Mouse (Mus musculus) hindbrain, embryonic 16.5 days (tissue): ENCODE results near the gene Tnfsf18. TPM values are rescaled to one million over a fixed set of nuclear protein-coding genes. Genes with fewer than 3 reads are reported as not detected.

Experiments
- ATAC-seq: fragments of 200-750 bp; cut with Nextera tagmentation; 2 replicates; pipeline ENCODE4 v1.8.0; 2017; ENCODE audit warnings: moderate TSS enrichment, moderate library complexity
- H3K27ac ChIP-seq: fragments of 300-500 bp; sonication (generic); 2 replicates; pipeline ENCODE4 v1.5.1; 2014; ENCODE audit warnings: low read depth, mild to moderate bottlenecking, control low read depth, low read length, moderate library complexity
- H3K27me3 ChIP-seq: fragments of 300-500 bp; sonication (generic); replicated peaks from 2 replicates; pipeline ENCODE4 v1.6.1; 2014; ENCODE audit warnings: low read length; ENCODE audit not compliant: control insufficient read depth, insufficient read depth
- H3K36me3 ChIP-seq: fragments of 300-500 bp; sonication (generic); 2 replicates; pipeline ENCODE4 v1.6.1; 2014; ENCODE audit warnings: mild to moderate bottlenecking, low read length, moderate library complexity, mixed read lengths; ENCODE audit not compliant: control insufficient read depth, insufficient read depth
- H3K4me1 ChIP-seq: fragments of 300-500 bp; sonication (generic); 2 replicates; pipeline ENCODE4 v1.6.1; 2014; ENCODE audit warnings: low read depth, low read length; ENCODE audit not compliant: control insufficient read depth, insufficient read depth
- H3K4me2 ChIP-seq: fragments of 300-500 bp; sonication (generic); 2 replicates; pipeline ENCODE4 v1.6.1; 2014; ENCODE audit warnings: mild to moderate bottlenecking, low read length, control low read depth, moderate library complexity
- H3K4me3 ChIP-seq: fragments of 300-500 bp; sonication (generic); 2 replicates; pipeline ENCODE4 v1.5.1; 2014; ENCODE audit warnings: mild to moderate bottlenecking, low read length, control low read depth, moderate library complexity
- H3K9ac ChIP-seq: fragments of 300-500 bp; sonication (generic); 2 replicates; pipeline ENCODE4 v1.6.1; 2014; ENCODE audit warnings: low read depth, mild to moderate bottlenecking, control low read depth, low read length, moderate library complexity
- H3K9me3 ChIP-seq: fragments of 300-500 bp; sonication (generic); 2 replicates; pipeline ENCODE4 v1.6.1; 2014; ENCODE audit warnings: mild to moderate bottlenecking, low read length, moderate library complexity; ENCODE audit not compliant: control insufficient read depth
- WGBS: fragments of 180-500 bp; shearing (Covaris S2); extraction: QIAGEN DNeasy Blood & Tissue Kit; methylation state at CpG from one replicate; pipeline ENCODE4 v1.1.7; 2014; 5-methylcytosine and 5-hydroxymethylcytosine counted together
- polyA plus RNA-seq: library from polyadenylated mRNA; unstranded; fragments of >200 nt; fragmentation: Nextera tagmentation; extraction: Ambion mirVana; gene quantifications from 2 replicates; pipeline ENCODE4 v1.2.1, GENCODE M21; 2015

Tnfsf18 gene
- polyA plus RNA-seq: 0.12 TPM in 1 of 2 replicates, not detected in the other

- no peak within 1 kb of the TSS for H3K9ac ChIP-seq
- no peak within 1 kb of the TSS for H3K4me3 ChIP-seq
- no peaks in the 10 kb centered on the region for H3K36me3 ChIP-seq
- H3K4me2 ChIP-seq: no peak within 1 kb of the TSS; the same call in 1 of the 2 replicates
- H3K4me1 ChIP-seq: no peaks in the 10 kb centered on the region
- WGBS: 35% methylated on average over 8 of the region's 8 CpGs
- no peaks in the 10 kb centered on the region for H3K27me3 ChIP-seq
- no peak within 1 kb of the TSS for H3K27ac ChIP-seq
- ATAC-seq: peak; percentile 61
- no peaks in the 10 kb centered on the region for H3K9me3 ChIP-seq
Measured at GRCm38 (mm10) chr1:161494343-161494742, at the start of gene Tnfsf18. Tnfsf18 (plus strand) TSS chr1:161494655.

DNA sequence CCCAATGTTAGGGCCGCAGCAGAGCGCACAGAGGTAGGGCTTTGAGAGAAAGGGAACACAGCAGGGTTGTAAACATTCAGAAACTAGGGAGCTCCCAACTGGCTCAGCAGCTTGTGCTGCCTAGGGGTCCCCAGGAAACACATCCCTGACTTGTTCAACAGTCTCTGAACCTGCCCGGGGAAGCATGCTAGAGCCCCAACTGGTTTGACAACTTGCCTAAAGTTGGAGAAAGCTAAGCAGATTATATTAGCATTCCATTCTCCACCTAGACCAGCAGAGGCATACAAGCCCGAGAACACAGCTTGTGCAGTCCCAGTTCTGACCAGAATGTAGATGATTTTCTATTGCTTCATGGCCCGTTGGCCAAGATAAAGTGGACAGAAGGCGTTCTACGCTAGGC is 49.6 kb upstream of the Tnfsf18 start:
- Histone ChIP-seq H3K9me3 (no peaks in the 10 kb centered on the region), H3K4me1 (no peaks in the 10 kb centered on the region), H3K27me3 (no peaks in the 10 kb centered on the region), H3K27ac (no peak overlapping the region), H3K9ac (no peak overlapping the region), H3K36me3 (no peaks in the 10 kb centered on the region), H3K4me3 (no peak overlapping the region), H3K4me2 (no peak overlapping the region)
- no peak for ATAC-seq
- WGBS: 67% methylated on average over 7 of the region's 7 CpGs

DNA sequence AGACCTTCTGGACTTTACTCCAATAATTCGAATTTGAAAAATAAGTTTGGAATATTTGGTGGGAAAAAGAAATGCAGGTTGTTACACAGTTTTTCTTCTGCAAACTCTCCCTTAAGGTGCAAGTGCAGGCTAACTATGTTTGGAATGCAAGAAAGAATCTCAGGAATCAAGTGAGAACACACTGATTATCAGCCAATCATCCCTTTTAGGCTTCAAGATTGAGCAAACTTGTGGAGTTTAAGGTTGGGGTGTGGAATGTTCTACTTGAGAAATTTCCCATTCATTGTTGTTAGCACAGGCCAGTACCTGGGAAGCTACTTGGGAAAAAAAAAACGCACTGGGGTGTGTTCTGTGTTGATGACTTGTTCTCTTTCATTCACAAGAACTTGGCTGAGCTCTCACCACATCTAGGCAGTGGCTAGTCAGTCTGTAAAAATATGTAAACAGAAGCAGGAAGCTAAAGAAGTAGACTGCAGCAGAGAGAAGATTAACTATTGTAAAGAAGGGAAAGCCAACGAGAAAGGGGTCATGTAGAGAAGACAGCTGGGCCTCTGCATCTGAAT is 42.7 kb upstream of the Tnfsf18 start:
- no peaks in the 10 kb centered on the region for H3K9me3 ChIP-seq
- H3K4me2 ChIP-seq: no peak overlapping the region
- no peaks in the 10 kb centered on the region for H3K36me3 ChIP-seq
- no peak overlapping the region for H3K9ac ChIP-seq
- no peak overlapping the region for H3K4me3 ChIP-seq
- no peaks in the 10 kb centered on the region for H3K27me3 ChIP-seq
- WGBS: 59% methylated on average over 3 of the region's 3 CpGs
- no peaks in the 10 kb centered on the region for H3K4me1 ChIP-seq
- no peak overlapping the region for H3K27ac ChIP-seq
- no peak for ATAC-seq

- H3K4me2 ChIP-seq: no peak overlapping the region
- no peaks in the 10 kb centered on the region for H3K4me1 ChIP-seq
- H3K27ac ChIP-seq: no peak overlapping the region
- no peaks in the 10 kb centered on the region for H3K27me3 ChIP-seq
- ATAC-seq: no peak
- WGBS: 91% methylated on average over 1 of the region's 1 CpGs
- no peaks in the 10 kb centered on the region for H3K9me3 ChIP-seq
- no peak overlapping the region for H3K9ac ChIP-seq
- no peak overlapping the region for H3K4me3 ChIP-seq
- no peaks in the 10 kb centered on the region for H3K36me3 ChIP-seq
Measured at GRCm38 (mm10) chr1:161452250-161452649, 42.2 kb upstream of the Tnfsf18 start.

DNA sequence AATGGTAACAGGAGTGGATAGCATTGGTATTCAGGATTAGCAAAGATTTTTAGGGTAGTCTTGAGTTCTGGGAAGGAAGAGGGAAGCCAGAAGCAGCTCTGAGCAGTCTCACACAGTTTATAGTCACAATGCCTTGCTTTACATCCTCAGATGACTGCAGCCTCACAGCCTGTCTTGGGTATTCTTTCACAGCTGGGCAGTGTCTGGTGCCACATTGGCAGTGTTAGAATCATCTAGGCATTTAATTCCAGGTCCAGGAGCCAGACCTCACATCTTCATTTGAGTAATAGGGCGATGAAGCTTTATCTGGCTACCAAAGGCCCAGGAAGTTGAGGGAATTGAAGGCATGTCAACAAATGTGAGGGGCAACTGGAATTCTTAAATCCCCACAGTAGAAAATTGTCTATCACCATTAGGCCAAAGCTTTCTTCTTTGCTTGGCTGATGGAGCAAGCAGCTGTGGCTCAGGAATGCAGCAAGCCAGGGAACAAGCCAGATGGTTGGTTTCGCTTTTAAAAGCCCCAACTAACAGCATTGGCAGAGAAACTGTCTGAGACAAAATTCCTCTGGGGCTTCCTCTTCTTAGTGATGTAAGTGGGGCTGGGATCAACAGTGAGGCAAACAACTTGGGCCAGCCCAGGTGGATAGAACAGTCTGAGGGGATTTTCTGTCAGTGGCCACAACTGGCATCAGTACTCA is 30.9 kb upstream of the Tnfsf18 start:
- Histone ChIP-seq H3K4me1 (no peaks in the 10 kb centered on the region), H3K27me3 (no peaks in the 10 kb centered on the region), H3K27ac (no peak overlapping the region), H3K9me3 (no peaks in the 10 kb centered on the region), H3K4me2 (no peak overlapping the region), H3K36me3 (no peaks in the 10 kb centered on the region), H3K9ac (no peak overlapping the region), H3K4me3 (no peak overlapping the region)
- no peak for ATAC-seq
- WGBS: 67% methylated on average over 2 of the region's 2 CpGs

DNA sequence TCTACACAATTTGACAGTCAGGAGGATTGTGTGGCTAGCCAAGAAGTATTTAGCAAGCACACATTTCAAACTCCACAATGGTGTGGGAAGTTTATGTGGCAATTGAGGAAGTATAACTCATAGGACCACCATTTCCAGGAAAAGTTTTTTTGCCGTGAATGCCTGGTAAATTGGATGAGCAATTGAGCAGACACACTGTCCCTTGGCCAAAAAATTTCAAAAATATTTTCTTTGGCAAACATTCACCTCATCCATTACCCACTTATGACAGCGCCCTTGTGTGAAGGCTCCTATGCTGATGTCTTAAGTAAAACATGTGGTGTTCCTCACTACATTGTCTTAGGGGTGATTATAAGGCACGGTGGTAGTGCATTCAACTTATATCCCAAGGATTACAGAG is 17.2 kb upstream of the Tnfsf18 start:
- ATAC-seq: no peak
- Histone ChIP-seq H3K4me3 (no peak overlapping the region), H3K27me3 (no peaks in the 10 kb centered on the region), H3K27ac (no peak overlapping the region), H3K36me3 (no peaks in the 10 kb centered on the region), H3K4me1 (no peaks in the 10 kb centered on the region), H3K9me3 (no peaks in the 10 kb centered on the region), H3K9ac (no peak overlapping the region), H3K4me2 (no peak overlapping the region)
- WGBS: 85% methylated on average over 3 of the region's 3 CpGs

DNA sequence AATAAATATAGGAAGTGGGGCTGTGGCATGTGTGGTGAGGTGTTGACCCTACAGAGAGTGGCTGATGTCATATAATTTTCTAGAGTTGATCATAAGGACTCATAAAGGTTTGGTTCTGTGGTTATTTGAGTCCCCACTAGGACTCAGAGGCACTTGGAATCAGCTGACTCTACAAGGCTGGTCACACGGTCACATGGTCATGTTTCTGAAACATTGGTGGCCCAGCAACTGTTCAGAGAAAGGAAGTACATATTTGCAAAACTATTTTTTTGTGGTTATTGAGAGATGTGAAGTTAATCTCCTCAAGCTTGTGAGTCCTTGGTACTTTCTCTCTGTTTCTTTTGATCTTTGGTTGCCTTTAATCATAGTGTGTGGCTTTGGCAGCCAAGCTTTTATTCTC is 14.6 kb upstream of the Tnfsf18 start:
- Histone ChIP-seq H3K36me3 (no peaks in the 10 kb centered on the region), H3K4me1 (no peaks in the 10 kb centered on the region), H3K4me2 (no peak overlapping the region), H3K27me3 (no peaks in the 10 kb centered on the region), H3K4me3 (no peak overlapping the region), H3K9ac (no peak overlapping the region), H3K9me3 (no peaks in the 10 kb centered on the region), H3K27ac (no peak overlapping the region)
- WGBS: 95% methylated on average over 1 of the region's 1 CpGs
- ATAC-seq: no peak

DNA sequence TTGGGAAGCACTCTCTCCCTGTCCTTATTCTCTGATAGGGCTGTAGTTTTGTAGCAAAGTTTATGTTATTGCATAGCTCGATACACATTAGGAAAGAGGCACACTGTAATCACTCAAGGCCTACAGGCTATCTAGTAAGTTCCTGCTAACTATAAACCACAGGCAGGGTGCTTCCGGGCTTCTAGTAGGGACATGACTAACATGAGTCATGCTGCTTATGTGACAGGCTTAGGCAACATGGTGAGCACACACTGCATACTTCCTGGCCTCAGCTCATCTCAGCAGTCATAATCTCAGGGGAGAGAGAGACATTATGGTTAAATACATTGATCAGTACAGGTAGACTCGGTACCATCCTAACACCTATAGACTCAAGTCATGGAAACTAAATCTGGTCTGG is 12.2 kb upstream of the Tnfsf18 start:
- Histone ChIP-seq H3K4me1 (no peaks in the 10 kb centered on the region), H3K4me2 (no peak overlapping the region), H3K27me3 (no peaks in the 10 kb centered on the region), H3K4me3 (no peak overlapping the region), H3K9me3 (no peaks in the 10 kb centered on the region), H3K36me3 (no peaks in the 10 kb centered on the region), H3K9ac (no peak overlapping the region), H3K27ac (no peak overlapping the region)
- ATAC-seq: no peak
- 87% methylated on average over 3 of the region's 3 CpGs for WGBS

GRCm38 (mm10) chr1:161487069-161487468 is 7.4 kb upstream of the Tnfsf18 start:
- 93% methylated on average over 5 of the region's 5 CpGs for WGBS
- no peaks in the 10 kb centered on the region for H3K9me3 ChIP-seq
- H3K9ac ChIP-seq: no peak overlapping the region
- no peaks in the 10 kb centered on the region for H3K36me3 ChIP-seq
- H3K4me3 ChIP-seq: no peak overlapping the region
- no peak overlapping the region for H3K4me2 ChIP-seq
- no peaks in the 10 kb centered on the region for H3K4me1 ChIP-seq
- ATAC-seq: no peak
- no peaks in the 10 kb centered on the region for H3K27me3 ChIP-seq
- H3K27ac ChIP-seq: no peak overlapping the region
